Mouse (Mus musculus) brain, embryonic 14.5 days (tissue): ENCODE results near the gene Aptx. TPM values are rescaled to one million over a fixed set of nuclear protein-coding genes. Genes with fewer than 3 reads are reported as not detected.

Source experiments
- DNase-seq: peaks from one replicate; pipeline ENCODE4 v3.0.0-alpha.2; 2011; ENCODE audit warnings: low read depth
- CTCF ChIP-seq: fragments of 200-500 bp; IDR thresholded peaks from 2 replicates; pipeline ENCODE4 v1.5.1; 2012; ENCODE audit warnings: inconsistent platforms, mild to moderate bottlenecking, moderate library complexity, borderline replicate concordance; ENCODE audit not compliant: insufficient read depth, insufficient read length; ENCODE audit errors: extremely low read depth
- POLR2A ChIP-seq: fragments of 200-500 bp; IDR thresholded peaks from 2 replicates; pipeline ENCODE4 v1.6.1; 2012; ENCODE audit warnings: mild to moderate bottlenecking, inconsistent platforms, borderline replicate concordance; ENCODE audit not compliant: poor library complexity, insufficient read depth, insufficient read length, severe bottlenecking; ENCODE audit errors: extremely low read depth
- polyA plus RNA-seq: library from polyadenylated mRNA; depleted of rRNA; stranded (reverse); fragments of >200 nt; gene quantifications from 2 replicates; pipeline ENCODE4 v1.2.3, GENCODE M21; 2012; rRNA removed

Aptx gene
- polyA plus RNA-seq: 25.7 and 27.2 TPM in 2 replicates

DNA sequence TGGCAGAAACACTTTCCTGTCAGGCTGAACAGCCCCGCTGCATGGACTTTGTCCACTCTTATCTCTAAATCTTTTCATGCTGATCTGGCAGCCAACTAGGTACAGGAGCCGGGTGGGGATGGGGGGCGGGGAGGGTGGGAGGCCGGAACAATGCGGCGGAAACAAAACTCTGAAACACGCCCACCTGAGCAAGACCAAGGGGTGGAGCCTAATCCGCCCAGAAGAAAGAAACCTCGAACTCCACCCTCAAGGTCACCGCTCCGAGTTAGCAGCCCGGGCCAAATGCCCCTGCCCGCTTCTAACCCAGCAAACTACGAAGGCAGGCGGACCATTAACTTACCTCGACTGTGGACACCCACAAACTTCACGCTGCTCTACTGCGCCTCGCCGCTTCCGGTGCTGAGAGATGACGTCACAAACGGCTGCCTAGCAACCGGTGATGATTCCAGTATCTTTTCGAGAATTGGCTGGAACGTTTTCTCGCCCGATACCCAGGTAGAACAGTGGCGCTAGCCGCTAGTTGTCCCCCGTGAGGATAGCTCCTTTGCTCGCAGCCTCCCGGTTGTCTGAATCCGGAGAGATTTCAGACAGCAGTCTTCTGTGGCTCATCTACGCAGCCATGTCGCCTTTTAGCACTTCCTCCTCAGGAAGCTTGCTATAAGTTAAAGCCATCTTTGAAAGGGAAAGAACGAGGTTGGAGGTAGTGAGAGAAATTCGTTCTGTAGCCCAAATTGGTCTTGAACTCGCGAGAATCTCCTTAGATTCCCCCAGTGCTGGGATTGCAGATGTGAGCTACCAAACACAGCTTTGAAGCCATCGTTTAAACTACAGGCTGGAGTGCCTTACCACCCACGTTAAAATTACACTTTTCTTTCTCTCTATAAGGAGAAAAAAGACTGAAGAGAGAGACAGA, at the start of gene Aptx:
Gene Aptx (minus strand): TSS at position 398 of the 913 bp plus-strand sequence.
- TF ChIP-seq CTCF: no peak
- peak; percentile 73; the same call in 1 of the 2 replicates for TF ChIP-seq POLR2A
- DNase-seq: peak; percentile 98

DNA sequence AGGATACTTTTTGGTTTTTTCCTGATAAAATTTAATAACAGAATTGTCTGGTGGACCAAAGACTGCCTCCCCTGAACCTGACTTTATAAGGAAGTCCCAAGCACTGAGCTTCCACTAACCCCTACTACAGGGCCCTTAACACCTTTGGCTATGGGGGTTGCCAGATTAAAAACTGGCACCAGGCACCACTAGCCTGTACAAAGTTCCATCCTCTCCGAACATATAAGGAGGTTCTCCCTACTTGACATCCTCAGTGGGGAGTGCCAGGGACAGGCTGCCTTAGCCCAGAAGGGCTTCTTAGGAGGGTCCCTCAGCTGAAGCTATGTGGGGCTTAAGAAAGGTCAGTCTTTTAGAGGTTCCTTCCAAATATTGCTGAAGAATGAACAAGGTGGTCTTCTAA, 32.4 kb upstream of the Aptx start:
- TF ChIP-seq POLR2A: no peak
- no peak for TF ChIP-seq CTCF
- DNase-seq: no peak

DNA sequence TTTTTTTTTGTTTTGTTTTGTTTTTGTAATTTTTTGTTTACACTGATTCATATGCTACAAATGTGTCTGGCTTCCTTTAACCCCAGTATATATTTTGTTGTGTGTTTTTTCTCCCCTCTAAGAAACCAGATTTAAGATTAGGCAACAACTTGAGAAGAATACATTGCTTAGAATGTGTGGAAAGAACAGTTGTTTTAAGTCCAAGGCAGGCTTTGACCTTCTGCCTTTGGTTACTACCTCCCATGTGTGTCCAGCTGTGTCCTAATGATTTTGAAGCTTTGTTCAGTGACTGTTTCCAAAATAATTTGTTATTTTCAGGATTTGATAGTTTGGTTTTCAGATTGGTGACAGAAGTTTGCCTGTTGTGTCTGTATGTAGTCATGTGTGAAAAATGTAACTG, 28.3 kb upstream of the Aptx start:
- TF ChIP-seq POLR2A (no peak), CTCF (no peak)
- DNase-seq: no peak

DNA sequence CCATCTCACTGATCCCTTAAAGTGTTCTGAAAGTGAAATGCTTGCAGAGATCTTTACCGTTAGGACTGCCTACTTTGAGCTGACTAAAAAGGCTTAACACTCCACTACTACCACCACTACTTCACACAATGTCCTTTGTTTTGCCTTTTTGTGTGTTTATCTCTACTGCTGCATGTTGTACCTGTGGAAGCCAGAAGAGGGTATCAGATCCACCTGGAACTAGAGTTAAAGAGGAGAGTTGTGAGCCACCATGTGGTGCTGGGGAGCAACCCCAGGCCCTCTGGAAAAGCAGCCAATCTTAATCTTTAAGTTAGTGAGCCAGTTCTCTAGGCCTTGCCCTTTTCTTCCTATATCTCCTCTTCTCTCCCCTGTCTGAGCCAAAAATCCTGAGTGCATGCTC, 24.3 kb upstream of the Aptx start:
- no peak for DNase-seq

DNA sequence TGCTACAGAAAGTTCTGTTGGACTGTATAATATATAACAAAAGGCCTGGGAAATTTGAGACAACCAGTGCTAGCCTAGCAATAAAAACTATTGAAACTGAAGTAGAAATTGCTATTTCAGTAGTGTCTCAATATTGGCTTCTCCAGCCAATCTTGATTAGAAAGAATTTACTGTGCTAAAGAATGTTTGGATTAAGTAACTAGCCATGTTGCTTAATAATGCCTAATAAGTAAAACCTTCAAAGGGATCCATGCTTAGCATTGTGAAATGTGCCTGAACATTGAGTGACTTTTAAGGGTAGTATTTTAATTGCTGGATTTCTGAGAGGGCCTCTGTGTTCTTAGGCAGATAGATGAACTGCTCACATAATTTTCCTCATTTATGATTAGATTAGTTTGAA, 22.6 kb upstream of the Aptx start:
- DNase-seq: no peak
- no peak for TF ChIP-seq CTCF
- TF ChIP-seq POLR2A: no peak

More for the DNA sequence above, 24.3 kb upstream of the Aptx start:
- TF ChIP-seq CTCF (no peak), POLR2A (no peak)

DNA sequence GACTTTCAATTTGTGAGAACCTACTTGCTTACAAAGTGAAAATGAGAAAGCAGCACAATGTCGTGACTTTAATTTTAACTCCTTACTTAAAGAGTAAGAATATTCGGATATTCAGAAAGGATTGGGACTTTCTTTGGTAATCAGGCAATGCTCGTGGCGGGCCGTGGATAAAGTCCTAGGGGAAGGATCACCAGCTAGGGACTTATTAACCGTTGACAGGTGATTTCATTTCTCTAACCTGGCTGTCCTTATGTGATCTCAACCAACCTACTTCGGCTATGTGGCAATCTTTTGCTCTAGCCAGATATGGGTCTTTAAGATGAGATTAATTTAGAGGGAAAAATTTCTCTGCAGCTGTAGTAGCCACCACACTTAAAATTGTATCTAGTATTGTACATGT, 22.1 kb upstream of the Aptx start:
- no peak for DNase-seq
- TF ChIP-seq POLR2A (no peak), CTCF (no peak)

DNA sequence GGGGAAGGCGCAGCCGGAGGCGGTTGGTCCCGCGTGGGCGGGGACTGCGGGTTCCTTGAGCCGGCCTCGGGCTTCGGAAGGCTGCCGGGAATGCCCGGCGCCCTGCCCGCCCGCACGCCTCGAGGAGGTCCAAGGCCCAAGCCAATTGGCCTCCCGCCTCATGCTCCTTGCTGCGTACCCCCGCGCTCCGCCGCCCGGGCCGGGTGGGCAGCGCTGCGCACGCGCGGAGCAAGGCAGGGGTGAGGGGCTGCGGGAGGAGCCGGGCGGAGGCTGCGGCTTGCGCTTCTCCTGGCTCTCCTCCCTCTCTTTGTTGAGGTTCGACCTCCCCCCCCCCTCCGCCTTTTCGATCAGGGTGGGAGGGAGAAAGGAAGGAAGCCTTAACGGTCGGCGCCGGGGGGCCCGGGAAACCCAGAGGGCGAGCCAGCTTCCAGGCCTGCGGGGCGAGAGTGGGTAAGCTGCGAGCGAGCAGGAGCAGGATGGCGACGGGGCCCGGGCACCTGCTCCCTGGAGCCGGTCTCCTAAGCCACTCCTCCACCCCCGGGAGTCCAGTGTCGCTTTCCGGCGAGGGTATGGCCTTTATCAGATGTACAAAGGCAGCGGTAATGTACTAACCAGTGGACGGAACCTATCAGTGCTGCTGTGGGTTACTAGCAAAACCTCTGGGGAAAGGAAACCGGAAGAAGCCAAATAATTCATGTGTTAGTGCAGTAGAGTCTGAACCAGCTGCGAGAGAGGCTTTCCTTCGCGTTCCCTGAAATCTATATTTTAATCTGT, 19.9 kb upstream of the Aptx start:
- DNase-seq: peak; percentile 94
- TF ChIP-seq POLR2A (peak; percentile 87), CTCF (no peak)

DNA sequence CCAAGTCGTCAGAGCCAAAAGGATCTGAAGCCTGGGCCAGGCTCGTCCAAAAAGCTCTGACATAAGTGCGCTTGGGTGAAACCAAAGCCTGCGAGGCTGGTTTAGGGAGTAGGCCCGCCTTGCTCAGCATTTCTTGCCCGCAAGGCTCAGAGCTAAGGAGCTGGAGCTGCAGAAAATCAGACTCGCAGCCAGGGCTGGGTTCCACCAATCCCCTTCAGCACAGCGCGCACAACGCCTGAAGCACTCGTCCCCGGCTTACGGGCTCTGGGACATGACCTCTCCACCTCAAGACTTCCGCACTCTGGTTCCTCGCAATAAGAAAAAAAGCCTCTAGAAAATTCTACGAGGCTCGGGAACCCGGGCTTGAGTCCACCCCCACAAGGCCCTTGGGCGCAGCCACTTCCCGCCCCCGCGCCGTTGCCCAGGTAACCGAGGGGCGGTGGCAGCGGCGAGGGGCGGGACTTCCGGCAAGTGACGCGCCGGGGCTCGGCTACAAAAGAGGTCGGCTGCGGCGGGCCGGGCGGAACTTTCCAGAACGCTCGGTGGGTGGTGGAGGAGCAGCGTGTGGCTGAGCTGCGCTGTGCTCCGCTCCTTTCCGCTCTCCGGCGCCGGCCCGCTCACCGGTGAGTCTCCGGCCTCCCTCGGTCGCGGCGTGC, 19.1 kb upstream of the Aptx start, which contains the start of gene Dnaja1:
Gene Dnaja1 (plus strand): TSS at position 140 of the 656 bp plus-strand sequence.
- no peak for TF ChIP-seq CTCF
- TF ChIP-seq POLR2A: peak; percentile 90
- peak; percentile 98 for DNase-seq

DNA sequence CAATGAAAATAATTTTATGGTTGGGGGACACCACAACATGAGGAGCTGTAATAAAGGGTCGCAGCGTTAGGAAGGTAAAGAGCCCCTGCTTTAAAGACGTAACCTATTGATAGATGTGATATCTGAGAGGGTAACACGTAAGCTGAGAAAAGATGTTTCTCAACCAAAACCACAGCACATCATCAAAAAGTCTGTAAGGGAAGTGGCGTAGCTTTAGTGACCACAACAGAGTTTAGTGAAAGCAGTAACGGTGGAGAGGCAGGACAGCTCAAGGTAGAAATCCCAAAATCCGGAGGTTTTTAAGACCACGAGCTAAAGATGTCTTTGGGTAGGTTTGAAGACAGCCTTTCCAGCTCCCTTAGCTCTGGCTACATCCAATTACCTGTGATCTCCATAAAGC, 17.9 kb upstream of the Aptx start:
- no peak for TF ChIP-seq POLR2A
- TF ChIP-seq CTCF: no peak
- no peak for DNase-seq

DNA sequence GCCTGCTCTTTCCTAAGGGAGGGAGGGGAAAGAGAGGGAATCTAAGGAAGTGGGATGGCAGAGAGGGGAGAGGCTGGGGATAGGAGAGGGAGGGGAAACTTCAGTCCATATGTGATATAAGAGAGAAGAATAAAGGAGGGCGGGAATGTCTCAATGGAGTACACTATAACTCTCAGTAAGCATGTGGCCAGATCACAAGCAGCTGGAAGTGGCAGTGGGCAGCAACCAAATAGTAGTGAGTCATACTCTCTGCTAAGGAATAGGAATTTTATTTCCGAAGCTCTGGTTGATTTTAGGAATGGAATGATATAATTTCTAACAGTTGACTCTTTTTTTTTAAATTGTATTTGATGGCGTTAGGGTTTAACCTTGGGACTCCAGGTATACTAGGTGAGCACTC, 14.1 kb upstream of the Aptx start:
- no peak for DNase-seq
- TF ChIP-seq CTCF (no peak), POLR2A (no peak)

DNA sequence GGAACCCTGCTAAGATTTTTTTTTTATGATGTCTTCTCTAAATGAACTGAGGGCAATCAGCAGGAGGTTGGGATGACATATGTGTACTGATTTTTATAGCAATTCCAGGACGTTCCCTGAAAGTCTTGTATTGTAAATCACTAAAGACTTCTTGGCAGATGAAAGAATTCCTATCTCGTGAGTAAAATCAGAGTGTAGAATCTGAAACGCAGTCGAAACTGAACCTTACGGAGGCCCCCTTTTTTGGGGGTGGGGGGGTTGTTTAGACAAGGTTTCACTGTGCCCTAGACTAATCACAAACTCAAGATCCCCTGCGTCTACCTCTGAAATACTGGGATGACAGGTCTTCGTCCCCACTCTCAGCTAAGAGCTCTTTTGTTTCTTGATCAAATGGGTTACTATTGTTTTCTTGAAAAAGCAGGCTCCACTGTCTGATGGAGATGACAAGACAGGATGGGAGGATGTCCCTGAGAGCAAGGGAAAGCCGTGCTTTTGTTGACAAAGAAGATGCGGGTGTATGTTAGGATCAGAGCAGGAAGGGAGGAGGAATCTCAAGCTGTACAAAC, 799 bp upstream of the Aptx start:
- DNase-seq: peak; percentile 33
- TF ChIP-seq CTCF (no peak), POLR2A (no peak)

DNA sequence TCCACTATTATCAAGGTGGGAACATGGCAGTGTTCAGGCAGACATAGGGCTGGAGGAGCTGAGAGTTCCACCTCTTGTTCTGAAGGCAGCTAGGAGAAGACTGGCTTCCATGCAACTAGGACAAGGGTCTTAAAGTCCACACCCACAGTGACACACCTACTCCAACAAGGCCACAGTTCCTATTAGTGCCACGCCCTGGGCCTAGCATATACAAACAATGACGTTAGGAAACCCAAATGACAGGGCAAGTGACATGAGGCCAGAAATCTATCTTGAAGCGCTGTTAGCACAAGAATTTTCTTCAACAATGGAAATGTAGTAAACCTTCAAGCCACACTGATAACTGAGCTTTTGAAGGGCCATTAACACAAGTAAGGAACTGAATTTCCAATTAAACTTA, 1.2 kb downstream of the Aptx start:
- TF ChIP-seq POLR2A: no peak

More for the DNA sequence above, 1.2 kb downstream of the Aptx start:
- no peak for DNase-seq
